Mouse (Mus musculus) hindbrain, embryonic 16.5 days (tissue): ENCODE measurements around the gene Oca2. TPM values are rescaled to one million over a fixed set of nuclear protein-coding genes. Genes with fewer than 3 reads are reported as not detected.

Source experiments
- ATAC-seq: fragments of 200-750 bp; cut with Nextera tagmentation; 2 replicates; pipeline ENCODE4 v1.8.0; 2017; ENCODE audit warnings: moderate TSS enrichment, moderate library complexity
- H3K27ac ChIP-seq: fragments of 300-500 bp; sonication (generic); 2 replicates; pipeline ENCODE4 v1.5.1; 2014; ENCODE audit warnings: low read depth, mild to moderate bottlenecking, control low read depth, low read length, moderate library complexity
- H3K27me3 ChIP-seq: fragments of 300-500 bp; sonication (generic); replicated peaks from 2 replicates; pipeline ENCODE4 v1.6.1; 2014; ENCODE audit warnings: low read length; ENCODE audit not compliant: control insufficient read depth, insufficient read depth
- H3K36me3 ChIP-seq: fragments of 300-500 bp; sonication (generic); 2 replicates; pipeline ENCODE4 v1.6.1; 2014; ENCODE audit warnings: mild to moderate bottlenecking, low read length, moderate library complexity, mixed read lengths; ENCODE audit not compliant: control insufficient read depth, insufficient read depth
- H3K4me1 ChIP-seq: fragments of 300-500 bp; sonication (generic); 2 replicates; pipeline ENCODE4 v1.6.1; 2014; ENCODE audit warnings: low read depth, low read length; ENCODE audit not compliant: control insufficient read depth, insufficient read depth
- H3K4me2 ChIP-seq: fragments of 300-500 bp; sonication (generic); 2 replicates; pipeline ENCODE4 v1.6.1; 2014; ENCODE audit warnings: mild to moderate bottlenecking, low read length, control low read depth, moderate library complexity
- H3K4me3 ChIP-seq: fragments of 300-500 bp; sonication (generic); 2 replicates; pipeline ENCODE4 v1.5.1; 2014; ENCODE audit warnings: mild to moderate bottlenecking, low read length, control low read depth, moderate library complexity
- H3K9ac ChIP-seq: fragments of 300-500 bp; sonication (generic); 2 replicates; pipeline ENCODE4 v1.6.1; 2014; ENCODE audit warnings: low read depth, mild to moderate bottlenecking, control low read depth, low read length, moderate library complexity
- H3K9me3 ChIP-seq: fragments of 300-500 bp; sonication (generic); 2 replicates; pipeline ENCODE4 v1.6.1; 2014; ENCODE audit warnings: mild to moderate bottlenecking, low read length, moderate library complexity; ENCODE audit not compliant: control insufficient read depth
- WGBS: fragments of 180-500 bp; shearing (Covaris S2); extraction: QIAGEN DNeasy Blood & Tissue Kit; methylation state at CpG from one replicate; pipeline ENCODE4 v1.1.7; 2014; 5-methylcytosine and 5-hydroxymethylcytosine counted together
- polyA plus RNA-seq: library from polyadenylated mRNA; unstranded; fragments of >200 nt; fragmentation: Nextera tagmentation; extraction: Ambion mirVana; gene quantifications from 2 replicates; pipeline ENCODE4 v1.2.1, GENCODE M21; 2015

The Oca2 gene
- polyA plus RNA-seq, 1 experiment from 2014 or later = 2.3 TPM

- no peak for ATAC-seq
- H3K4me1 ChIP-seq = no peaks in the 10 kb centered on the region
- H3K4me3 ChIP-seq = no peak overlapping the region
- no peaks in the 10 kb centered on the region for H3K27me3 ChIP-seq
- peaks cover 17% of the 10 kb centered on the region for H3K36me3 ChIP-seq
- H3K4me2 ChIP-seq = no peak overlapping the region
- no peak overlapping the region for H3K27ac ChIP-seq
- H3K9me3 ChIP-seq = no peaks in the 10 kb centered on the region
- 83% methylated on average over 3 of the region's 3 CpGs for WGBS
- H3K9ac ChIP-seq = no peak overlapping the region
Observed at GRCm38 (mm10) chr7:56236617-56237016, 2.9 kb upstream of the Oca2 start.

- H3K9me3 ChIP-seq = no peaks in the 10 kb centered on the region
- H3K9ac ChIP-seq = no peak overlapping the region
- H3K27ac ChIP-seq = no peak overlapping the region
- WGBS = 85% methylated on average over 10 of the region's 10 CpGs
- H3K27me3 ChIP-seq = no peaks in the 10 kb centered on the region
- no peak for ATAC-seq
- no peaks in the 10 kb centered on the region for H3K36me3 ChIP-seq
- H3K4me1 ChIP-seq = no peaks in the 10 kb centered on the region
- H3K4me2 ChIP-seq = no peak overlapping the region
- H3K4me3 ChIP-seq = no peak overlapping the region
Observed at GRCm38 (mm10) chr7:56254568-56254967, 15.0 kb downstream of the Oca2 start.

- no peak overlapping the region for H3K9ac ChIP-seq
- H3K36me3 ChIP-seq = no peaks in the 10 kb centered on the region
- H3K27ac ChIP-seq = no peak overlapping the region
- 70% methylated on average over 3 of the region's 3 CpGs for WGBS
- no peak for ATAC-seq
- H3K9me3 ChIP-seq = no peaks in the 10 kb centered on the region
- no peak overlapping the region for H3K4me3 ChIP-seq
- H3K4me1 ChIP-seq = no peaks in the 10 kb centered on the region
- H3K4me2 ChIP-seq = no peak overlapping the region
- H3K27me3 ChIP-seq = no peaks in the 10 kb centered on the region
Observed at GRCm38 (mm10) chr7:56257875-56258441, 18.4 kb downstream of the Oca2 start.

- ATAC-seq = no peak
- H3K27me3 ChIP-seq = no peaks in the 10 kb centered on the region
- no peaks in the 10 kb centered on the region for H3K4me1 ChIP-seq
- H3K27ac ChIP-seq = no peak overlapping the region
- H3K9ac ChIP-seq = no peak overlapping the region
- no peaks in the 10 kb centered on the region for H3K9me3 ChIP-seq
- H3K36me3 ChIP-seq = no peaks in the 10 kb centered on the region
- WGBS = 95% methylated on average over 2 of the region's 2 CpGs
- no peak overlapping the region for H3K4me2 ChIP-seq
- H3K4me3 ChIP-seq = no peak overlapping the region
Observed at GRCm38 (mm10) chr7:56277506-56277905, 37.9 kb downstream of the Oca2 start.

- Histone ChIP-seq H3K9ac (no peak overlapping the region), H3K4me1 (no peaks in the 10 kb centered on the region), H3K36me3 (no peaks in the 10 kb centered on the region), H3K4me2 (no peak overlapping the region), H3K9me3 (no peaks in the 10 kb centered on the region), H3K27ac (no peak overlapping the region), H3K4me3 (no peak overlapping the region), H3K27me3 (no peaks in the 10 kb centered on the region)
- ATAC-seq = peak; percentile 85; the same call in 1 of the 2 replicates
- 26% methylated on average over 6 of the region's 6 CpGs for WGBS
Observed at GRCm38 (mm10) chr7:56291468-56292115, 52.0 kb downstream of the Oca2 start.

GRCm38 (mm10) chr7:56304408-56304807, 64.8 kb downstream of the Oca2 start:
- no peaks in the 10 kb centered on the region for H3K4me1 ChIP-seq
- H3K27ac ChIP-seq = no peak overlapping the region
- H3K4me3 ChIP-seq = no peak overlapping the region
- no peak overlapping the region for H3K4me2 ChIP-seq
- H3K9ac ChIP-seq = no peak overlapping the region
- H3K27me3 ChIP-seq = no peaks in the 10 kb centered on the region
- H3K36me3 ChIP-seq = no peaks in the 10 kb centered on the region
- ATAC-seq = no peak
- WGBS = 9% methylated on average over 1 of the region's 1 CpGs
- no peaks in the 10 kb centered on the region for H3K9me3 ChIP-seq

GRCm38 (mm10) chr7:56314358-56314757, 74.8 kb downstream of the Oca2 start:
- no peaks in the 10 kb centered on the region for H3K27me3 ChIP-seq
- ATAC-seq = no peak
- H3K4me1 ChIP-seq = no peaks in the 10 kb centered on the region
- WGBS = 71% methylated on average over 5 of the region's 5 CpGs
- no peaks in the 10 kb centered on the region for H3K9me3 ChIP-seq
- H3K36me3 ChIP-seq = no peaks in the 10 kb centered on the region
- H3K4me3 ChIP-seq = no peak overlapping the region
- H3K4me2 ChIP-seq = no peak overlapping the region
- H3K9ac ChIP-seq = no peak overlapping the region
- H3K27ac ChIP-seq = no peak overlapping the region

- H3K9me3 ChIP-seq = no peaks in the 10 kb centered on the region
- H3K27me3 ChIP-seq = no peaks in the 10 kb centered on the region
- no peak overlapping the region for H3K4me2 ChIP-seq
- no peaks in the 10 kb centered on the region for H3K36me3 ChIP-seq
- no peak overlapping the region for H3K9ac ChIP-seq
- peak; percentile 69 for ATAC-seq
- no peak overlapping the region for H3K27ac ChIP-seq
- no peak overlapping the region for H3K4me3 ChIP-seq
- 45% methylated on average over 7 of the region's 7 CpGs for WGBS
- H3K4me1 ChIP-seq = no peaks in the 10 kb centered on the region
Observed at GRCm38 (mm10) chr7:56315630-56316529, 76.3 kb downstream of the Oca2 start.

GRCm38 (mm10) chr7:56327738-56328137, 88.2 kb downstream of the Oca2 start:
- 52% methylated on average over 4 of the region's 4 CpGs for WGBS
- Histone ChIP-seq H3K4me1 (no peaks in the 10 kb centered on the region), H3K9me3 (no peaks in the 10 kb centered on the region), H3K4me3 (no peak overlapping the region), H3K9ac (no peak overlapping the region), H3K4me2 (no peak overlapping the region), H3K27me3 (no peaks in the 10 kb centered on the region), H3K27ac (no peak overlapping the region), H3K36me3 (no peaks in the 10 kb centered on the region)
- ATAC-seq = no peak
